In the genomic region with DNA sequence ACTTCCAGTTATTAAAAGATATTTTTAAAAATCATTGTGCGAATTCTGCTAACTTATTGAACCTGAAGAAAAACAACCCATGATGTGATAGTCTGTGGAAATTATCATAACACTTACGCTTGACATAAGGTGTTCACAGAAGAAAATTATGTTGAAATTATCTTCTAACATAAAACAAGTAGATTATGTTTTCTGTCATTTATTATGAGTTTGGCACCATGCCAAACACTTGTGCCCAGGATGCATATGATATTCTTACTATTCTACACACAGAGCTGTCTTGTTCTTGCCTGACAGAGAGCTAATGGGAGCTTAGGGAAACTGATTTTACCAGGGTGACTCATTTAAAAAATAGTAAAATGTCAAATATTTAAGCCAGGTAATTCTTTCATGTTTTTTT, we compare ENCODE assay signal across 26 mouse cellular contexts.
"Had no signal": no experiment of that assay in that cellular context is flagged by ENCODE, and none has a peak within 500 bp of the region (broad histone marks: within the 10 kb centered on the region; RNA-seq: fewer than 3 reads in every experiment).

No protein-coding gene starts in this region.

- H3K36me3 ChIP-seq: heart, embryonic 10.5 days; heart, embryonic 12.5 days; hindbrain, embryonic 10.5 days; hindbrain, embryonic 13.5 days; hindbrain, embryonic 15.5 days; intestine, embryonic 15.5 days; limb, embryonic 10.5 days; limb, embryonic 12.5 days; liver, embryonic 13.5 days had no signal

- H3K9ac ChIP-seq: heart, embryonic 12.5 days; hindbrain, embryonic 13.5 days; hindbrain, embryonic 15.5 days; intestine, embryonic 15.5 days; limb, embryonic 12.5 days; liver, embryonic 13.5 days had no signal

- H3K27ac ChIP-seq: gastrocnemius, adult 2 months; heart, embryonic 10.5 days; hindbrain, embryonic 10.5 days; hindbrain, embryonic 13.5 days; hindbrain, embryonic 15.5 days; intestine, embryonic 15.5 days; layer of hippocampus, adult 2 months; left cerebral cortex, adult 2 months; limb, embryonic 10.5 days; limb, embryonic 12.5 days; liver, embryonic 13.5 days had no signal

- H3K4me2 ChIP-seq: heart, embryonic 12.5 days; hindbrain, embryonic 13.5 days; hindbrain, embryonic 15.5 days; intestine, embryonic 15.5 days; limb, embryonic 12.5 days; liver, embryonic 11.5 days; liver, embryonic 13.5 days had no signal

- ATAC-seq: inflammation-experienced regulatory T-cells, adult 6 months; intestine, embryonic 15.5 days; intestine, postnatal 0 days had no signal

- H3K4me3 ChIP-seq: gastrocnemius, adult 2 months; heart, embryonic 10.5 days; heart, embryonic 12.5 days; hindbrain, embryonic 10.5 days; hindbrain, embryonic 13.5 days; hindbrain, embryonic 15.5 days; intestine, embryonic 15.5 days; layer of hippocampus, adult 2 months; left cerebral cortex, adult 2 months; limb, embryonic 10.5 days; limb, embryonic 12.5 days; liver, embryonic 13.5 days had no signal

- H3K27me3 ChIP-seq: heart, embryonic 12.5 days; hindbrain, embryonic 13.5 days; hindbrain, embryonic 15.5 days; intestine, embryonic 15.5 days; limb, embryonic 12.5 days; liver, embryonic 13.5 days had no signal

- DNase-seq: gastrocnemius, adult 2 months; gastrocnemius, postnatal 10 days; gastrocnemius, postnatal 25 days; heart, adult 18-20 months; heart, postnatal 10 days; heart, postnatal 4 days; kidney, adult 18-20 months; kidney, adult 8-10 months; kidney, postnatal 10 days; kidney, postnatal 25 days; kidney, postnatal 4 days; liver; liver, embryonic 13.5 days had no signal

- H3K9me3 ChIP-seq: heart, embryonic 10.5 days; heart, embryonic 12.5 days; hindbrain, embryonic 10.5 days; hindbrain, embryonic 13.5 days; hindbrain, embryonic 15.5 days; intestine, embryonic 15.5 days; limb, embryonic 10.5 days; limb, embryonic 12.5 days; liver, embryonic 13.5 days had no signal

- H3K4me1 ChIP-seq: heart, embryonic 10.5 days; heart, embryonic 12.5 days; hindbrain, embryonic 10.5 days; hindbrain, embryonic 13.5 days; hindbrain, embryonic 15.5 days; intestine, embryonic 15.5 days; limb, embryonic 10.5 days; limb, embryonic 12.5 days; liver, embryonic 13.5 days had no signal
